Mouse (Mus musculus): Measurements from ENCODE around the gene Prss46.

Prss46 gene

GRCm38 (mm10) chr9:110895507-110895906 is 51.2 kb downstream of the Prss46 start:
- ATAC-seq (ENCODE audit: insufficient number of reproducible peaks, low FRiP score, low TSS enrichment), result no peak

GRCm38 (mm10) chr9:110895994-110896393 is 51.7 kb downstream of the Prss46 start:
- no peak for ATAC-seq (ENCODE audit: insufficient number of reproducible peaks, low FRiP score, low TSS enrichment)

DNA sequence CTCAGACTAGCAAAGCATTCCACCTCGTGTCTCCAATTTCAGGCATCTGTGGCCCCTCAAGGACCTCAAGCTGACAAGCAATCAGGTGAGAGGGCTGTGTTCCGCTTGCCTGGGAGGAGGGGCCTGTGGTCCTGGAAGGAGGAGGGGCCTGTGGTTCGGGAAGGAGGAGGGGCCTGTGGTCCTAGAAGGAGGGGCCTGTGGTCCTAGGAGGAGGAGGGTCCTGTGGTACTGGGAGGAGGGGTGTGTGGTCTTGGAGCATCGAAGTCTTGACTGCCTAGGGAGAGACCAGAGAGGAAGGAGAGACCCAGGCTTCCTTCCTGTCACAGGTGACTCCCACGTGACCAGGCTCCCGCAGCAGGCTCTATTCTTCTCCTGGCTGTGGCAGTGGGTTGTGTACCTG is 52.3 kb downstream of the Prss46 start:
- no peak for ATAC-seq (ENCODE audit: insufficient number of reproducible peaks, low FRiP score, low TSS enrichment)

- ATAC-seq (ENCODE audit: insufficient number of reproducible peaks, low FRiP score, low TSS enrichment), result no peak
Measured at GRCm38 (mm10) chr9:110899451-110900008, 55.2 kb downstream of the Prss46 start.

GRCm38 (mm10) chr9:110901204-110901603 is 56.9 kb downstream of the Prss46 start:
- ATAC-seq (ENCODE audit: insufficient number of reproducible peaks, low FRiP score, low TSS enrichment), result no peak

GRCm38 (mm10) chr9:110902271-110902670 is 58.0 kb downstream of the Prss46 start:
- no peak for ATAC-seq (ENCODE audit: insufficient number of reproducible peaks, low FRiP score, low TSS enrichment)
